Mouse (Mus musculus): ENCODE data around the gene Axl. TPM values are rescaled to one million over a fixed set of nuclear protein-coding genes. Genes with fewer than 3 reads are reported as not detected.

Gene Axl
- polyA plus RNA-seq (2017; shearing (Covaris generic)) = 3.6 TPM

DNA sequence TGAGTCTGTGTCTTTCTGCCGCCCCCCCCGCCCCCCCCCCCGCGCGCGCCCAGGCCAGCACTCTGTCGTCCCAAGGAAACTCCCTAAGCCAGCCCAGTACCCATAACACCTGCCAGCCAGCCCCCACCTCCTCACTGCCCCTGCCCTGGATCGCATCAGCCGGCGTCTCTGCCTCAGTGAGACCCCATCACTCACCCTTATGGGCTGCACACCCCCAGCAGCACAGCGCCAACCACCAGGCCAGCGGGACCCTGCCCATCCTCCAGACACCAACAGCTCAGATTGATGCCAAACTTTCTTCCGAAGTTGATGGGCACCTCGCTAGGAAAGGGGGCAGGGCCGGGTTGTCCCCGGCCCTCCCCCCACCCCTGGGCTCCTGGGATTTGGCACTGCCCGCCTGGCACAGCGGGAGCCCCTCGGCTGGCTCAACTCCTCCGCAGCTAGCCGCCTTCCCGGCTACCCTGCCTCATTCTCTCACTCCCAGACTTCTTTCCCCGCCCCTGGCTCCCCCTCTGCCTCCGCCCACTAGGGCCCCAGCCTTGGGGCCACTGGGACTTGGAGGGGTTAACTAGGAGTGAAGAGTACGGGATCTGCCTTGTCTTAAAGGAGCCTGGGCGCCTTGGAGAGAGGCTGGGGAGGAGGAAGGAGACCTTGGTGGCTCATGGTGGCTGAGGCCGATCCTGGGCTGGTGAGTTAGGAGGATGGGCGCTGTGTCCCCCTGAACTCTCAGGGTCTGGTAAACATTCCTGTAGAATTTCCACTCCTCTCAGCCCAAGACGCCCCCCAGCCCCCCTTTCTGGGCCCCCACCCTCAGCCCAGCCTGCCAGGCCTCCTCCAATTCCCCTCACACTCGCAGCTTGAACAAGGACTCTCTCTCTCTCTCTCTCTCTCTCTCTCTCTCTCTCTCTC is at the start of gene Axl:
TSS of gene Axl (minus strand) at position 486 of the 909 bp plus-strand sequence.

DNA sequence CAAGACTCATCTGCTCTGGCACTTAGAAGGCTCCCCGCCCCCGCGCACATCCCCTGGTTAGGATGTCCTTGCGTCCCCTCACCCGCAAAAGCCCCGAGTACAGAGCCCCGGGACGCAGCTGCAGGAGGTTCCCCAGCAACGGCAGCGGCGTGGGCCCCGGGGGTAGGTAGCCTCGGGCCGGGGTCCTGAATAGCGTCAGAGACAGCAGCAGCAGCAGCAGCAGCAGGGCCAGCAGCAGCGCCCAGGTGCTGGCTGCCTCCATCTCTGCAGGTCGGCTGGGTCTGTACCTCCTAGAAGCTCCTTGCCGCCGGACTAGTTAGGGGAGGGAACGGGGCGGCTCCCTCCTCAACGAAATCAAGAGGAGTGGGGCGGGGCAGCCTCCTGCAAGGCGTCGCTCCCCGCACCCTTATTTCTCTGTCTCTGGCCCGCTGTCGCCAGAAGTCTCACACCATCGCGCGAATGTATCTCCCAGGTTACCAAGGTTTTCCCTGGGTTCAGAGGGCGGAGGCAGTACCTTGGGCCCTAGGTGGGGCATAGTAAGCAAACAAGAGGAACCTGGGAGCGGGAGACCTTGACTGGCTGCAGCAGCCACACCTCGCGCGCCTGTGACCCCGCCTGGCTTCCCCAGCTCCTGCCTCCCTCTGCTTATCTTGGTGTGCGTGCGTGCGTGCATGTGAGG is 27.9 kb upstream of the Axl start, which contains the start of gene Cyp2s1:
TSS of gene Cyp2s1 (minus strand) at position 673 of the 679 bp plus-strand sequence.

DNA sequence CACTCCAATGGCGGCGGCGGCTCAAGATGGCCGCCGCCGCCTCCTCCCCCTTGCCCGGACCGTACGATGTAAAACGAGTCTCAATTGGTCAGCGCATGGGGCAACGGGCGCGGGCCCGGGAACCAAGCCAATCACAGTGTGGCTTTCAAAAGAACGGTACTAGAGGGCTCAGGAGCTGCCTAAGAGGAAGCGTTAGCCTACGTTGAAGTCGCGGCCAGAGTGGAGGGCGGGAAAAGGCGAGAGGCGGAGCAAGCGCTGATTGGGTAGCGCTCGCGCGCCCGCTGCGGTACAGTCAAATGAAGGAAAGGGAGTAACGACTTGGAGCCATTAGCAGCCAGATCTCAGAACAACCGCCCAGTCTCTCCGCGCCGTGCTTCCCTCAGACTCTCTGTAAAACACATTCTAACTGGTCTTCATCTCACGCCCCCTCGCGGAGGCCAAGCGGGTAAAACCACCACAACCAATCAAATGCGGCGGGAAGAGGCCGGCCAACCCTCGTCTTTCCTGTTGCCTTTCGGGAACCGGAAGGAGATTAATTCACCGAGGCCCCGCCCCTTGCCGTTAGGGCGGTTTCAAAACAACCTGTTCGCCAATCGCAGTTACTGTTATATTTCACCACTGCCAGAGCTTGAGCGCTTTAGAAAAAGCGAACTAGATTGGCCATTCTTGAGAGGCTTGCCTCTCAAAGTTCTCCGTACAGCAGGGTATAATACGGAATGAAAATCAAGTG is 33.6 kb downstream of the Axl start, which contains the start of gene Hnrnpul1:
TSS of gene Hnrnpul1 (minus strand) at position 20 of the 730 bp plus-strand sequence.

DNA sequence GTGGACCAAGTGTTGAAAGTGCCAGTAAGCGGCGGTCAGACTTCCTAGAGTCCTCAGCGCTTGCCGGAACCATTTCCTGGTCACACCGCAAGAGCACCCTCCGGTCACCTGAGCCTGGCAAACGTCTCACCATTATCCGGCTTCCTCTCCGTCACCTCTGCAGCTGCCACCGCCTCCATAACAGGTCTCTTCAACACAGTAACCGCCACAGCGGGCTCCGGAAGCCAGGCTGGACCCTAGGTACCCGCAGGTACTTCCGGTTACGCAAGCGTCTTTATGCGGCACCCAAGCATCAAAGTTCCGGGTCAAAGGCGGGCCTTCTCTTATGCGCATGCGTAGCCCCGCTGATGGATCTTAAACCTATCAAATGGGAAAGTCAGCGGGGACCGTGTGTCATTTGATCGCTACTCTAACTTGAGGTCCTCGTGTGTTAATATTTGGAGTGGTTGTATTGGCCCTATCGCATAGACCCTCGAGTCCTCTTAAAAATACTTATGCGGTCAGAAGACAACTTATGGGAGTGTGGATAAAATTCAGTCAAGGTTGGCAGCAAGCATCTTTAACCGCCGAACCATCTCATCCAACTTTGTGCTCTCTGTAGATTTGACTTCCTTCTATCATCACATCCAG is 69.6 kb downstream of the Axl start, which contains the start of gene Ccdc97:
TSS of gene Ccdc97 (minus strand) at position 301 of the 630 bp plus-strand sequence.

Other genes with a start within 250 kb of the Axl start
- not detected for gene Ceacam2, start 248.8 kb downstream of the Axl start, polyA plus RNA-seq (2017; shearing (Covaris generic))
- gene Erich4, start 172.8 kb downstream of the Axl start, polyA plus RNA-seq (2017; shearing (Covaris generic)) = not detected
- 67.3 TPM for gene Dmac2, start 169.3 kb downstream of the Axl start, polyA plus RNA-seq (2017; shearing (Covaris generic))
- 0.20 TPM for gene B3gnt8, start 162.1 kb downstream of the Axl start, polyA plus RNA-seq (2017; shearing (Covaris generic))
- gene Bckdha, start 129.7 kb downstream of the Axl start, polyA plus RNA-seq (2017; shearing (Covaris generic)) = 36.8 TPM
- gene Exosc5, start 129.5 kb downstream of the Axl start, polyA plus RNA-seq (2017; shearing (Covaris generic)) = 52.9 TPM
- gene Tmem91, start 113.5 kb downstream of the Axl start, polyA plus RNA-seq (2017; shearing (Covaris generic)) = 0.84 TPM
- 55.6 TPM for gene B9d2, start 107.9 kb downstream of the Axl start, polyA plus RNA-seq (2017; shearing (Covaris generic))
- 181 TPM for gene Tgfb1, start 101.7 kb downstream of the Axl start, polyA plus RNA-seq (2017; shearing (Covaris generic))
- gene Ccdc97, start 69.6 kb downstream of the Axl start, polyA plus RNA-seq (2017; shearing (Covaris generic)) = 52.7 TPM
- 97.6 TPM for gene Hnrnpul1, start 33.9 kb downstream of the Axl start, polyA plus RNA-seq (2017; shearing (Covaris generic))
- gene Cyp2s1, start 28.2 kb upstream of the Axl start, polyA plus RNA-seq (2017; shearing (Covaris generic)) = 10.5 TPM
- gene Cyp2b10, start 108.9 kb upstream of the Axl start, polyA plus RNA-seq (2017; shearing (Covaris generic)) = not detected